Mouse (Mus musculus) limb, embryonic 12.5 days (tissue): ENCODE measurements at regions not wholly inside any gene's neighbourhood (a gene's known extent, or its start where the extent isn't known, plus 50 kb on each side); places are given as distances from the start of the nearest gene placed in this dataset.

ENCODE experiments used
- ATAC-seq: fragments of 200-750 bp; cut with Nextera tagmentation; 2 replicates; pipeline ENCODE4 v1.8.0; 2017; ENCODE audit warnings: low read depth, moderate TSS enrichment; ENCODE audit not compliant: insufficient number of reproducible peaks, insufficient read depth, low FRiP score, low TSS enrichment
- H3K27ac ChIP-seq: fragments of 300-500 bp; sonication (generic); 2 replicates; pipeline ENCODE4 v1.5.1; 2016; ENCODE audit warnings: mild to moderate bottlenecking, moderate library complexity
- H3K27me3 ChIP-seq: fragments of 300-500 bp; sonication (generic); 2 replicates; pipeline ENCODE4 v1.6.1; 2016; ENCODE audit warnings: mild to moderate bottlenecking, moderate library complexity
- H3K36me3 ChIP-seq: fragments of 300-500 bp; sonication (generic); 2 replicates; pipeline ENCODE4 v1.6.1; 2016; ENCODE audit warnings: mild to moderate bottlenecking, moderate library complexity
- H3K4me1 ChIP-seq: fragments of 300-500 bp; sonication (generic); replicated peaks from 2 replicates; pipeline ENCODE4 v1.6.1; 2016
- H3K4me2 ChIP-seq: fragments of 300-500 bp; sonication (generic); 2 replicates; pipeline ENCODE4 v1.6.1; 2016; ENCODE audit warnings: mild to moderate bottlenecking, moderate library complexity
- H3K4me3 ChIP-seq: fragments of 300-500 bp; sonication (generic); replicated peaks from 2 replicates; pipeline ENCODE4 v1.5.1; 2016; ENCODE audit warnings: mild to moderate bottlenecking
- H3K9ac ChIP-seq: fragments of 300-500 bp; sonication (generic); replicated peaks from 2 replicates; pipeline ENCODE4 v1.6.1; 2016; ENCODE audit warnings: mild to moderate bottlenecking, moderate library complexity
- H3K9me3 ChIP-seq: fragments of 300-500 bp; sonication (generic); 2 replicates; pipeline ENCODE4 v1.6.1; 2016; ENCODE audit warnings: mild to moderate bottlenecking, moderate library complexity
- WGBS: fragments of 180-500 bp; shearing (Covaris S2); methylation state at CpG from one replicate; pipeline ENCODE4 v1.1.7; 2016; 5-methylcytosine and 5-hydroxymethylcytosine counted together

GRCm38 (mm10) chr19:54462480-54462879 is 418.5 kb downstream of the Adra2a start:
- no peak for ATAC-seq
- Histone ChIP-seq H3K9ac (no peak overlapping the region), H3K4me3 (no peak overlapping the region), H3K4me2 (no peak overlapping the region), H3K27me3 (no peaks in the 10 kb centered on the region), H3K36me3 (no peaks in the 10 kb centered on the region), H3K27ac (no peak overlapping the region), H3K4me1 (no peaks in the 10 kb centered on the region), H3K9me3 (no peaks in the 10 kb centered on the region)
- 78% methylated on average over 2 of the region's 2 CpGs for WGBS

- no peak overlapping the region for H3K4me3 ChIP-seq
- no peak overlapping the region for H3K9ac ChIP-seq
- H3K4me2 ChIP-seq, result no peak overlapping the region
- no peaks in the 10 kb centered on the region for H3K9me3 ChIP-seq
- no peaks in the 10 kb centered on the region for H3K36me3 ChIP-seq
- no peak for ATAC-seq
- no peak overlapping the region for H3K27ac ChIP-seq
- H3K27me3 ChIP-seq, result no peaks in the 10 kb centered on the region
- no peaks in the 10 kb centered on the region for H3K4me1 ChIP-seq
- 72% methylated on average over 5 of the region's 5 CpGs for WGBS
Observed at GRCm38 (mm10) chr19:54470034-54470433, 426.1 kb downstream of the Adra2a start.

DNA sequence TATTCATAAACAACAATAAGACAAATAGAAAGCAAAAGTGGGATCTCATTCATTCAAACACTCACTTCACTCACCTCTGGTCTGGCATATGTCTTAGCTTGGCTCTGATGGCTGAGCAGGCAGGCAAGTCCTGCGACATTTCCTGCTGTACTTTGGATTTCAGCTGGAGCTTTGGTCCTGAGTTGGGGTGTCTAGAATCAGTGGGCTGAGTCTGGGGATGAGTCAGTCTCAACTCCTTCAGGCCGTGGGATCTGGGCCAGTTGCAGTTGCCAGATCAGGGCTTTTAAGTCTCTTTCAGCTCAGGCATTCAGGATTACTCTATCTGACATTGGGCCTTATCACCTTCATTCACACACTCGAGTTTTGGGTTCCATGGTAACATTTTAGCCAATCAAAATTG is 454.1 kb downstream of the Adra2a start:
- WGBS, result 76% methylated on average over 3 of the region's 3 CpGs
- H3K9ac ChIP-seq, result no peak overlapping the region
- no peak for ATAC-seq
- H3K4me3 ChIP-seq, result no peak overlapping the region
- H3K4me2 ChIP-seq, result no peak overlapping the region
- H3K27me3 ChIP-seq, result no peaks in the 10 kb centered on the region
- no peaks in the 10 kb centered on the region for H3K36me3 ChIP-seq
- H3K27ac ChIP-seq, result no peak overlapping the region
- no peaks in the 10 kb centered on the region for H3K9me3 ChIP-seq
- H3K4me1 ChIP-seq, result no peaks in the 10 kb centered on the region

DNA sequence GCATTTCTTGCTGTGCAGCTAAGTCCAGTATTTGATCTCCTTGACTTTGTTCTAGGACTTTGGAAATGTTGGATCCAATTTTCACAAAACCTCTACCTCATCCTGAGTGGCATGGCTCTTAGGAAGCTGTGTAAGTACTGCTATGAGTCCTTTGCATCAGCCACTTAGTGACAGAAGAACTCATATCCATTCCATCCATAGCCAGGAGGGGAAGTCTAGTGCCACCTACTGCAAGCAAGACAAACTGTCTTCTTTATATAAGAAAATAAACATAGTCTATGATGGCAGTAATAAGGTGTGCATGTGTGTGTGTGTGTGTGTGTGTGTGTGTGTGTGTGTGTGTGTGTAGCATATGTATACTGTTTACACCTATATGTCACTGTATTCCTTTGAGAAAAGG is 489.9 kb downstream of the Adra2a start:
- Histone ChIP-seq H3K27me3 (no peaks in the 10 kb centered on the region), H3K9me3 (no peaks in the 10 kb centered on the region), H3K9ac (no peak overlapping the region), H3K4me1 (no peaks in the 10 kb centered on the region), H3K36me3 (no peaks in the 10 kb centered on the region), H3K27ac (no peak overlapping the region), H3K4me2 (no peak overlapping the region), H3K4me3 (no peak overlapping the region)
- no peak for ATAC-seq

DNA sequence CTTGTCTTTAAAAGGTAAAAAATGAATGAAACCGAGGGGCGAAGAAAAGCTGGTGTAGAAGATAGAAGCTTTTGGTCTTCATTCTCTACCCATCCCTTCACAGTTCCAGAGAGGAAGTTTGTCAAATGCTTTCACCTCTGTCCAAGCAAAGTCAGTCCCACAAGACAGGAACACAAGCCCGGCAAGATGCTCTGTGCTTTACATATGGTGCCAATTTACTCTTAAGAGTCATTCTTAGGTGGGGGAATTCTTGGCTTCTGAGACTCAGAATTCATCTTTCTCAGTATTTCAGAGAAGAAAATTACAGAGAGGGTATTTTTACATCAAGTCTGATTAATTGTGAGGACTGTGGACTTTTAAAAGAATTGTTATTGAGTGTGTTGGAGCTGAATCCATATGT is 511.4 kb downstream of the Adra2a start:
- Histone ChIP-seq H3K9me3 (peaks cover 4% of the 10 kb centered on the region; the same call in 1 of the 2 replicates), H3K9ac (no peak overlapping the region), H3K36me3 (no peaks in the 10 kb centered on the region), H3K27ac (no peak overlapping the region), H3K4me3 (no peak overlapping the region), H3K4me1 (no peaks in the 10 kb centered on the region), H3K4me2 (no peak overlapping the region), H3K27me3 (no peaks in the 10 kb centered on the region)
- 70% methylated on average over 3 of the region's 3 CpGs for WGBS
- no peak for ATAC-seq

GRCm38 (mm10) chr19:54557984-54558383 is 514.0 kb downstream of the Adra2a start:
- H3K27me3 ChIP-seq, result no peaks in the 10 kb centered on the region
- no peak overlapping the region for H3K27ac ChIP-seq
- H3K4me2 ChIP-seq, result no peak overlapping the region
- no peaks in the 10 kb centered on the region for H3K36me3 ChIP-seq
- WGBS, result 88% methylated on average over 3 of the region's 3 CpGs
- ATAC-seq, result no peak
- H3K9ac ChIP-seq, result no peak overlapping the region
- no peaks in the 10 kb centered on the region for H3K9me3 ChIP-seq
- no peaks in the 10 kb centered on the region for H3K4me1 ChIP-seq
- H3K4me3 ChIP-seq, result no peak overlapping the region

DNA sequence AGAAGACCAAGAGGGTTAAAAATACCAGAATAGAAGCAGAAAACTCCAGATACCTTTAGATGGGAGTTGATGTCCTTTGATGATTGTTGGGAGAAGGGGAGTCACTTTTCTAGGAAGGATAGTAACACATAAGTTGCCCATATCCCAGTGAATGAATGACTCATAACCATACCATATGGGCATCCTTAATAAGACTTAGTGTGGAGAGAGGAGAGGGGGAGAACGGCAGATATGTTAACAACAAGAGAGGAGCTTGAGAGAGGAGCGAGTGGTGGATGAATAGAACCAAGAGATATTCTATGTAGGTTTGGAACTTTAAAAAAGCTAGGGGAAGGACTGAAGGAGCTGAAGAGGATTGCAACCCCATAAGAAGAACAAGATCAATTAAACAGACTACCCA is 539.6 kb downstream of the Adra2a start:
- Histone ChIP-seq H3K4me1 (no peaks in the 10 kb centered on the region), H3K27ac (no peak overlapping the region), H3K9ac (no peak overlapping the region), H3K36me3 (no peaks in the 10 kb centered on the region), H3K4me3 (no peak overlapping the region), H3K27me3 (no peaks in the 10 kb centered on the region), H3K9me3 (no peaks in the 10 kb centered on the region), H3K4me2 (no peak overlapping the region)
- WGBS, result 70% methylated on average over 2 of the region's 2 CpGs
- no peak for ATAC-seq

- Histone ChIP-seq H3K36me3 (no peaks in the 10 kb centered on the region), H3K9ac (no peak overlapping the region), H3K4me2 (no peak overlapping the region), H3K9me3 (no peaks in the 10 kb centered on the region), H3K27ac (no peak overlapping the region), H3K4me3 (no peak overlapping the region), H3K27me3 (no peaks in the 10 kb centered on the region), H3K4me1 (no peaks in the 10 kb centered on the region)
- WGBS, result 80% methylated on average over 3 of the region's 3 CpGs
- ATAC-seq, result no peak
Observed at GRCm38 (mm10) chr19:54584687-54585237, 540.8 kb downstream of the Adra2a start.

DNA sequence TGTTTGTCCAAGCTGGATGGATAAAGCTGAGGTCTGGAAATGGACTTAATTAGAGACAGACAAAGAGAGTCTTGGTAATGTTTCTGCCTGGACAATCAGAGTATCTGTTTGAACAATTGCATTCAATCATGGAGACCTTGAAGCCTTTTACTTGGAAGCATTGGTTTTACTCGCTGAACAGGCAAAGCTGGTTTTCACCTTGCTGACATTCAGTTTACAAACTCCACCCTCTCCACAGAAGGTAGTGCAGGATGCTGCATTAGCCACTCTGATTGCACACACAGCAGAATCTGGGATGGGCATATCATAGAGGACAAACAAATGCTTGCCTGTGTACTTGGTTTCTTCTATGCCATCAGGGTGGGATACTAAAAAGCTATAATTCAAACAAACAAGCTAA is 541.4 kb downstream of the Adra2a start:
- no peak overlapping the region for H3K4me3 ChIP-seq
- 73% methylated on average over 1 of the region's 1 CpGs for WGBS

GRCm38 (mm10) chr19:54603345-54603744 is 523.7 kb downstream of the Gpam start:
- H3K4me1 ChIP-seq, result no peaks in the 10 kb centered on the region
- H3K27ac ChIP-seq, result no peak overlapping the region
- no peak for ATAC-seq
- no peaks in the 10 kb centered on the region for H3K36me3 ChIP-seq
- H3K4me2 ChIP-seq, result no peak overlapping the region
- H3K27me3 ChIP-seq, result no peaks in the 10 kb centered on the region
- no peak overlapping the region for H3K9ac ChIP-seq
- WGBS, result 84% methylated on average over 6 of the region's 6 CpGs
- H3K4me3 ChIP-seq, result no peak overlapping the region
- no peaks in the 10 kb centered on the region for H3K9me3 ChIP-seq

More for the DNA sequence above, 541.4 kb downstream of the Adra2a start:
- no peak overlapping the region for H3K27ac ChIP-seq
- no peaks in the 10 kb centered on the region for H3K36me3 ChIP-seq
- H3K4me2 ChIP-seq, result no peak overlapping the region
- no peaks in the 10 kb centered on the region for H3K9me3 ChIP-seq
- H3K27me3 ChIP-seq, result no peaks in the 10 kb centered on the region
- no peak overlapping the region for H3K9ac ChIP-seq
- no peak for ATAC-seq
- H3K4me1 ChIP-seq, result no peaks in the 10 kb centered on the region

DNA sequence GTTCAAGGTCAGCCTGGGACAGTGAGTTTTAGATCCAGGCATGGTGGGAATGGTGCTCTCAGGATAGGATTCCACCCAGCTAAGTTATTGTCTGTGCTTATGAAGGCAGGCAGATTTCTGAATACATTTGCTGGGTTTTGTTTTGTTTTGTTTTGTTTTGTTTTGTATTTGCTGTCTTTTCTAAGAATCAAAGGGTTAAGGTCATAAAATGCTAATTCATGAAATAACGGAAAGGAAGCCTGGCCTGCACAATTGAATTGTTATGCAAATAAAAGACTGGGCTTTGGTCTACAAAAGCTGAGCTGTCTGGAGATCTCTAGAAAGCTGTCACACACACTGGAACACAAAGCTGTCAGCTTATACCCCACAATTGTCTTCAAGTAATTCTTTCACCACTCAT is 521.7 kb downstream of the Gpam start:
- ATAC-seq, result no peak
- H3K27ac ChIP-seq, result no peak overlapping the region
- no peaks in the 10 kb centered on the region for H3K27me3 ChIP-seq
- no peak overlapping the region for H3K4me3 ChIP-seq
- no peak overlapping the region for H3K4me2 ChIP-seq
- 67% methylated on average over 1 of the region's 1 CpGs for WGBS
- H3K36me3 ChIP-seq, result no peaks in the 10 kb centered on the region
- H3K4me1 ChIP-seq, result no peaks in the 10 kb centered on the region
- H3K9me3 ChIP-seq, result no peaks in the 10 kb centered on the region
- no peak overlapping the region for H3K9ac ChIP-seq

DNA sequence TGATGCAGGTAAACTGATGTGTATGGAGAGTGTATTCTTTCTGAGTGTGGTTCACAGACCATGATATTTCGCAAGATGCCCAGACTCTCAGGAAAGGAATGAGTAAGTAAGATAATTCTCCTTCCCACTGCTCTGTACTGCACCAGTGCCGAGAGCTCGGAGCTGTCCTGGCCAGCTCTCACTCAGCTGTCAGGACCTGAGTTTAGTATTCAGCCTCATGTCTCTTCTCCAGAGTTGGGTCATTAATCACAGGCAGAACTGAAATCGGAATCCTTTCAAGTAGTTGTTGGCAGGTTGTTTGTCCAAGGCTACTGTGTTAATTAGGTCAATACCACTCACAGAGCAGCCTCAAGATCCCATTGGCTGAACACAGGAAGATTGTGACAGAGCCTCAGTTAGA is 510.1 kb downstream of the Gpam start:
- Histone ChIP-seq H3K4me2 (no peak overlapping the region), H3K9ac (no peak overlapping the region), H3K27me3 (no peaks in the 10 kb centered on the region), H3K4me3 (no peak overlapping the region), H3K27ac (no peak overlapping the region), H3K4me1 (no peaks in the 10 kb centered on the region), H3K9me3 (no peaks in the 10 kb centered on the region), H3K36me3 (no peaks in the 10 kb centered on the region)
- 38% methylated on average over 4 of the region's 4 CpGs for WGBS
- no peak for ATAC-seq
